Mouse (Mus musculus): ENCODE data around the gene Krtap5-4.
A peak's percentile ranks its signal among the peaks of the same experiment; 100 is the strongest.
"Not testable (repeated sequence)": the region's sequence is repeated elsewhere in the genome, so short reads cannot be mapped to it uniquely, and the experiment has no call there.

The Krtap5-4 gene

GRCm38 (mm10) chr7:142322641-142323040, 19.3 kb downstream of the Krtap5-4 start:
- no peak for DNase-seq

DNA sequence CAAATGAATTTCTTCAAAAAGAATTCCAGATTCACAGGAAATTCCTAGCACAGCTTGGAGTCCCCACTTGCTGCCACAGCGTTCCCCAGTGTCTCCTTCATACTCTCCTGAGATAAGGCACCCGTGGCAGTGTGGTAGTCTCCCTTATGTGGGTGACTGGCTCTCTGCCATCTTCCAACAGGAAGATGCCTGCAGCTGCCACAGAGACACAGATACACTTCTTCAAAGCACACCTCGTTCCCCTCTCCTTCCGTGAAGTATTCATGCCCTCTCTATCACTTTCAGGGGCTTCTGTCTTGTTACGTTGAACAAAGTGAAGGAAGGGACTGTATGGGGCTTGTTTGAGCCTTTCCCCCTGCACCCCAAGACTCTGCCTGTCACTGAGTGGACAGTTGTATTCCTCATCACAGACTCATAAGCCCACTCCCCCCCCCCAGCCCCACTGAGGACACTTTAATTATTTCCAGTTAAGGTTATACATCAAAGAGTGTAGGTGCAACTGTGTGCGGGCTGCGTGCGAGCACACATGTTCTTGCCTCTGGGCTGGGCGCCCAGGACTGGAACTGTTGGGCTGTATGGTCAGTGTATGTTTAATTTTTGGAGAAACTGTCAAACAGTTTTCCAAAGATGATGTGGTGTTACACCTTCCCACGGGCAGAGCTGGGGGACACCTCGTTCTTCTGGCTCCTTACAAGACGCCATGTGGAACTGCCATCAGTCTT, 20.2 kb downstream of the Krtap5-4 start:
- no peak for DNase-seq

- DNase-seq: no peak
Measured at GRCm38 (mm10) chr7:142326714-142327445, 23.5 kb downstream of the Krtap5-4 start.

- no peak for DNase-seq
Measured at GRCm38 (mm10) chr7:142328507-142328906, 25.2 kb downstream of the Krtap5-4 start.

GRCm38 (mm10) chr7:142330271-142330724, 26.9 kb downstream of the Krtap5-4 start:
- DNase-seq: no peak

DNA sequence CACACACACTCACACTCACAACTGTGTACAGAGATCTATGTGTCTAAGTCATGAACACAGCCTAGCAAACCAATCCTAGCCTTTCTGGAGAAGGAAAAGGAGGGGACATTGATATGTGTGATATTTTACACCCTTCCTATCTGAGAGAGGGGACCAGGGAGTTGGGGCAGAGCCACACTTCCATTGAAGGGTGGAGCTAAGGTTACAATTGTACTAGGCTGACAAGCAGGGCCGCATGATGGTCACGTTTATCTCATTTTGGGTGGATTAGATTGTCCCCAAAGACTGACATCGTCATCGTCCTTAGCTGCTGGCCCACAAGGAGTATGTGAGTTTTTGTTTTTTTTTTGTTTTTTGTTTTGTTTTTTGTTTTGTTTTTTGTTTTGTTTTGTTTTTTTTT, 27.9 kb downstream of the Krtap5-4 start:
- DNase-seq: no peak

DNA sequence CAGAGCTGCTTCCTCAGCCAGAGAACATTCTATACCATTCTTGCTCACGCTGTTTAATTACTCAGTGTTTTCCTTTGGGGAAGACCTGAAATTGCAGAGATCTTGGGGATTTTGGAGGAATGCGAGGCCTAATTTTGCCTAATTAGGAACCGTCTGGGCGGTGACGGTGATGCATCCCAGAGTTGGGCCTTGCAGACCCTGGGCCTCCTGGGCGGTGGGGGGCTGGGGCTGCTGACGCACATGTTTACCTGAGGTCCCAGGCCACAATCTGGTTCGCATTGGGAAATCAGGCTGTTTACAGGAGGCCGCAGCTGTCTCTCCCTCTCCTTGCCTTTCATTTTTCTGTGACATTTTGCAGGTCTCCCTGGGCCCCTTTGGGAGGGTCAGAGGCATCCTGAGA, 29.4 kb downstream of the Krtap5-4 start:
- not testable (repeated sequence) for DNase-seq

DNA sequence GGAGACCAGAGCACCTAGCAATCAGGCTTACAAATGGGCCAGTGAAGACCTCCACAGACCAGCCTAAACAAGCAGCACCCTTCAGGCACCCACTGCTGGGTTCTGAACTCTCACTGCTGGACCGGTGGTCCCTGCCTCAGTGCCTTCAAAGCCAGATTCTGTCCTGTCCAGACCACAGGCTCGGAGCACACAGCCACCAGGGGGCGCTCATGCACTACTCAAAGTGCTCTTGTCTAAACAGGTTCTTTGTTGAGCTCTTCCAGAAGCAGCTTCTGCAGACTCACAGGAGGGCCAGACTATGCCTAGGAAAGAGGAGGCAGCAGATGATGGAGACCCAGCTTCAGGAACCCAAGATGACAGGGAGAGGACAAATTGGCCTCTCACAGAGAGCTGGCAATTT, 30.9 kb downstream of the Krtap5-4 start:
- DNase-seq: peak; percentile 90

DNA sequence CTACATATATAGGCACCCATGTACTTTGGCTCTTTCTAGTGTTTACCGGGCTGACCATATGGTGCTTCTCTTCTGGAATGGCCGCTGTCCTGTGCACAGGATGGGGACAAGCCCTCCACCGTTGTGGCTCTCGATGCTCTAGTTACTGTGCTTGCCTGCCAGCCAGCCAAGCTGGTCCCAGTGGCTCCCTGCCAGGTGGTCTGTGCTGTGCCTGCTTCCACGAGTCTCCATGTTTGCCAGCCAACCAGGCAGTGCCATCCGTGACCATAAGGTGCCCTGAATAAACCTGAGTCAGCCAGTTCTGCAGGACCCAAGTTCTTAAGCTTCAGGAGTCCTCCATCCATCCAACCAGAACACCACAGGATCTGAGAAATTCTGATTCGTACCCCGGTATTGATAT, 31.8 kb downstream of the Krtap5-4 start:
- peak; percentile 82 for DNase-seq

DNA sequence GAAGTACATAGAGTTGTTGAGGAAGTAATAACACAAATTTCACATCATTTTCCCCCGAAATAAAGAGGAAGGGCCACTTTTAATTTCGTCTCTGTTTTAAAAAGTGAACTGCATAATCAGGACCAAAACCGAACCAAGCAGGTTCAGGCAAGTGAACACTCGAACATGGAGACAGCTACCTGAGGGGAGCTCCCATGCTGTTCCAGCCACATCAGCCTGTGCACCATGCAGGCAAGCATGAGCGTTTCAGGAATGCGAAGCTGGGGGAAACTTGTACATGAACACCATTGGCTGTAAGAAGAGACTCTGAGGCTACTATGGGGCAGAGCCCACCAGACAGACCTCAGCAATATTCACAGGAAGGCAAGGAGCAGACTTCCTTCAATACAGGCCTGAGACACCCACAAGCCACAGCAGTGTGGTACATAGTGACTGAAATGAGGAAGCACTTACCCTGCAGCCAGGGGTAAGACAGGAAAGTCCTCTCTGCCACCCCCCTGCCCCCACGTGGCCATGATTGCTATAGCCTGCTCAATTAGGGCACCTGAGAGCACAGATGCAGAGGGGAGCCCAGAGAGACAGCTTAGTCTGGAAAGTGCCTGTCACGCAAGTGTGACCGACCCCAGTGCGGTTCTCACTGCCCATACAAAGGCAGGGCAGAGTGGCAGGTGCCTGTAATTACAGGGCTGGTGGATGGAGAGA, 37.1 kb downstream of the Krtap5-4 start:
- DNase-seq: no peak

GRCm38 (mm10) chr7:142341564-142342246, 38.4 kb downstream of the Krtap5-4 start:
- no peak for DNase-seq

DNA sequence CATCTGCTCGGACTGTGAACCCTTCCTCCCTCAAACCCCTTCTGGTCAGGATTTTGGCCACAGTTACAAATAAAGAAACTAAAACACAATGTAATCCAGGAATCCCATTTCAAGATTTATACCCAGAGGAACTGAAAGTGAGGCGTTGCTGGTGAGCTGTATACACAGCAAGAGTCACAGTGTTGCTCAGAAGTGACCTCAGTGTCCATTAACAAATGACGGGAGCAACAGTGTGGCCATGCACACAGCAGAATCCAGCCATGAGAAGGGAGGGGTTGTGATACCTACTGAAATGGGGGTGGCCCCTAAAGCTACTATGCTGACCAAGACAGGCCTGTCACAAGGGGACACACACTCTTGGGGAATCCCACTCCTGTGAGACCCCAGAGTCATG, 38.9 kb downstream of the Krtap5-4 start:
- DNase-seq: no peak

- no peak for DNase-seq
Measured at GRCm38 (mm10) chr7:142347542-142347941, 44.2 kb downstream of the Krtap5-4 start.

DNA sequence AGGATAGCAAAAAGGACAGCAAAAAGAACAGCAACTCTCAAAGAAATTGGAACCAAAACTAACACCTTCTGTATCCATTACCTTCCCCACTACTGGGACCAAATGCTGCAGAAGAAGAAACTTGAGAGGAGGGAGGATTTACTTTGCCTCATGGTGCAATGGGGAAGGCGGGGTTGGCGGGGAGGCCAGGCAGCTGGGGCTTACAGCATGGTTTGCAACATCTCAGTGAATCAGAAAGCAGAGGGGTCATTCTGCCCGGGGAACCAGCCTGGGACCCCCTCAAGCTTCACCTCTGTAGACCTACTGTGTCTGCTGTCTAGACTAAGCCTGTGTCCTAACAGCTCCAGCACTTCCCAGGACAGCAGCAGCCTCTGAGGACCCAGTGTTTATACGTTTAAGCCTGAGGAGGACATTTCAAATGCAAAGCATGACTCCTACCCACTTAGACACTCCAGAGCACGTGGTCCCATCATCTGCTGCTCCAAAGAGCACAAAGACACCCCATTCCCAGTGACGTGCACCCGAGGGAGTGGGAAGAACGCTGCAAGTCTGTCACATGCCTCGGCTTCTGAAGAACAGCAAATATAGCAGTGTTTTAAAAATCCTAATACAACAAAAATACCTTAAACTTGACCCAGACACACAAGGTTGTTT, 46.1 kb downstream of the Krtap5-4 start:
- no peak for DNase-seq

DNA sequence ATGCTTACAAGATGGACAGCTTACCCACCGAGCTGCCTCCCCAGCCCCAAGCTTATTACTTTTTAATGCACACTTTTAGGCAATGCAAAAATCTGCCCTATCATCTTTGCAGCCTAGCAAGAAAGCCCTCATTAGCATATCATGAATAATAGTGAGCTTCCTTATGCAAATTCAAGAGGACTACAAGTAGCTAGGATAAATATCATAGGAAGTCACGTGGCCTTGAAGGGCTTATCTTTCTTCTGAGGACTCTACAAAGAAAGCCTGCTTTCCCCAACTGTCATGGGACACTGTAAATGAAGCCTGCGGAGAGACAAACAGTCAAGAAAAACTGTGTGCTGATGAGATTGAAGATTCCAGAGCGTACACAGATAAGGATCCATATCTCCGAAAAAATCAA, 48.2 kb downstream of the Krtap5-4 start:
- DNase-seq: no peak

- no peak for DNase-seq
Measured at GRCm38 (mm10) chr7:142353854-142354253, 50.5 kb downstream of the Krtap5-4 start.

Data from cerebellum, adult 8-10 months (tissue).